Mouse (Mus musculus) cortical plate, adult 2 months (tissue): ENCODE measurements around the gene Stard7.

ENCODE experiments used
- CTCF ChIP-seq: fragments of 200-500 bp; IDR thresholded peaks from 2 replicates; pipeline ENCODE4 v1.5.1; 2011; ENCODE audit warnings: mild to moderate bottlenecking, control low read depth, low read length; ENCODE audit not compliant: insufficient read depth; ENCODE audit errors: extremely low read depth
- POLR2A ChIP-seq: fragments of 200-500 bp; IDR thresholded peaks from 2 replicates; pipeline ENCODE4 v1.6.1; 2011; ENCODE audit warnings: mild to moderate bottlenecking, low read length, control low read depth; ENCODE audit not compliant: insufficient read depth; ENCODE audit errors: extremely low read depth

- TF ChIP-seq CTCF (no peak), POLR2A (no peak)
Observed at GRCm38 (mm10) chr2:127318136-127318535, 48.1 kb downstream of the Stard7 start.
